Mouse (Mus musculus) retina, adult 2 months (tissue): ENCODE data around the gene Abi3.
A peak's percentile ranks its signal among the peaks of the same experiment; 100 is the strongest.
"Not testable (repeated sequence)": the region's sequence is repeated elsewhere in the genome, so short reads cannot be mapped to it uniquely, and the experiment has no call there.

Source experiments
- DNase-seq: peaks from one replicate; pipeline ENCODE4 v3.0.0-alpha.2; 2012; ENCODE audit warnings: low read depth, low spot score

The Abi3 gene

GRCm38 (mm10) chr11:95842074-95842681 lies at the start of gene Abi3:
Abi3 (minus strand) TSS chr11:95842476.
- no peak for DNase-seq

GRCm38 (mm10) chr11:95890462-95891051 lies 48.3 kb upstream of the Abi3 start:
- DNase-seq, result no peak

- not testable (repeated sequence) for DNase-seq
Measured at GRCm38 (mm10) chr11:95879861-95880260, 37.6 kb upstream of the Abi3 start.

GRCm38 (mm10) chr11:95876296-95876695 lies 34.0 kb upstream of the Abi3 start:
- no peak for DNase-seq

GRCm38 (mm10) chr11:95875804-95876203 lies 33.5 kb upstream of the Abi3 start:
- DNase-seq, result no peak

GRCm38 (mm10) chr11:95869918-95870470 lies 27.7 kb upstream of the Abi3 start:
- DNase-seq, result no peak

GRCm38 (mm10) chr11:95869442-95869841 lies 27.2 kb upstream of the Abi3 start:
- DNase-seq, result no peak

GRCm38 (mm10) chr11:95861397-95861796 lies 19.1 kb upstream of the Abi3 start:
- DNase-seq, result no peak

GRCm38 (mm10) chr11:95860071-95860490 lies 17.8 kb upstream of the Abi3 start:
- no peak for DNase-seq

- no peak for DNase-seq
Measured at GRCm38 (mm10) chr11:95859468-95859855, 17.2 kb upstream of the Abi3 start.

- peak; percentile 87 for DNase-seq
Measured at GRCm38 (mm10) chr11:95858528-95859467, 16.5 kb upstream of the Abi3 start.

GRCm38 (mm10) chr11:95857716-95858527 lies 15.6 kb upstream of the Abi3 start:
- no peak for DNase-seq

GRCm38 (mm10) chr11:95857306-95857705 lies 15.0 kb upstream of the Abi3 start:
- DNase-seq, result no peak

GRCm38 (mm10) chr11:95853684-95854083 lies 11.4 kb upstream of the Abi3 start:
- no peak for DNase-seq

- DNase-seq, result no peak
Measured at GRCm38 (mm10) chr11:95850898-95851297, 8.6 kb upstream of the Abi3 start.

- DNase-seq, result no peak
Measured at GRCm38 (mm10) chr11:95844935-95845334, 2.7 kb upstream of the Abi3 start.

- peak; percentile 69 for DNase-seq
Measured at GRCm38 (mm10) chr11:95843421-95843950, 1.2 kb upstream of the Abi3 start.

- no peak for DNase-seq
Measured at GRCm38 (mm10) chr11:95842953-95843352, 677 bp upstream of the Abi3 start.

- no peak for DNase-seq
Measured at GRCm38 (mm10) chr11:95841498-95841830, 812 bp downstream of the Abi3 start.

- DNase-seq, result no peak
Measured at GRCm38 (mm10) chr11:95840694-95841497, 1.4 kb downstream of the Abi3 start.
